Mouse (Mus musculus) heart, embryonic 13.5 days (tissue): Measurements from ENCODE around the gene Kras. TPM values are rescaled to one million over a fixed set of nuclear protein-coding genes. Genes with fewer than 3 reads are reported as not detected.

Experiments
- ATAC-seq: fragments of 200-750 bp; cut with Nextera tagmentation; 2 replicates; pipeline ENCODE4 v1.8.0; 2017; ENCODE audit warnings: moderate TSS enrichment; ENCODE audit not compliant: insufficient number of reproducible peaks, low FRiP score, low TSS enrichment; ENCODE audit errors: extremely low read depth
- H3K27ac ChIP-seq: fragments of 300-500 bp; sonication (generic); replicated peaks from 2 replicates; pipeline ENCODE4 v1.5.1; 2015; ENCODE audit warnings: moderate library complexity, mild to moderate bottlenecking, inconsistent platforms
- H3K27me3 ChIP-seq: fragments of 300-500 bp; sonication (generic); replicated peaks from 2 replicates; pipeline ENCODE4 v1.6.1; 2015; ENCODE audit warnings: mild to moderate bottlenecking, inconsistent platforms
- H3K36me3 ChIP-seq: fragments of 300-500 bp; sonication (generic); 2 replicates; pipeline ENCODE4 v1.6.1; 2015; ENCODE audit warnings: mild to moderate bottlenecking, inconsistent platforms
- H3K4me1 ChIP-seq: fragments of 300-500 bp; sonication (generic); 2 replicates; pipeline ENCODE4 v1.6.1; 2015; ENCODE audit warnings: inconsistent platforms
- H3K4me2 ChIP-seq: fragments of 300-500 bp; sonication (generic); 2 replicates; pipeline ENCODE4 v1.6.1; 2015; ENCODE audit warnings: inconsistent platforms, mild to moderate bottlenecking, moderate library complexity
- H3K4me3 ChIP-seq: fragments of 300-500 bp; sonication (generic); 2 replicates; pipeline ENCODE4 v1.5.1; 2015; ENCODE audit warnings: moderate library complexity, mild to moderate bottlenecking, inconsistent platforms
- H3K9ac ChIP-seq: fragments of 300-500 bp; sonication (generic); 2 replicates; pipeline ENCODE4 v1.6.1; 2015; ENCODE audit warnings: inconsistent platforms, mild to moderate bottlenecking, moderate library complexity
- H3K9me3 ChIP-seq: fragments of 300-500 bp; sonication (generic); 2 replicates; pipeline ENCODE4 v1.6.1; 2016; ENCODE audit warnings: inconsistent platforms
- WGBS: fragments of 180-500 bp; shearing (Covaris S2); methylation state at CpG from one replicate; pipeline ENCODE4 v1.1.7; 2015; ENCODE audit warnings: mixed read lengths; 5-methylcytosine and 5-hydroxymethylcytosine counted together
- polyA plus RNA-seq: library from polyadenylated mRNA; unstranded; fragments of >200 nt; fragmentation: Nextera tagmentation; extraction: Ambion mirVana; gene quantifications from 2 replicates; pipeline ENCODE4 v1.2.1, GENCODE M21; 2015

The Kras gene
- polyA plus RNA-seq, 1 experiment from 2014 or later, result 33.9 TPM

- WGBS, result 0% methylated on average over 36 of the region's 36 CpGs
- peak within 1 kb of the TSS; percentile 86 for H3K4me3 ChIP-seq
- peaks cover 15% of the 10 kb centered on the region for H3K36me3 ChIP-seq
Observed at GRCm38 (mm10) chr6:145210816-145211338, 39.2 kb downstream of the Kras start, which contains the start of the genes Casc1 and Etfrf1. Gene Casc1, minus strand, starts transcription at chr6:145211005. Gene Etfrf1, plus strand, starts transcription at chr6:145211134.

GRCm38 (mm10) chr6:145210056-145210680 is 39.9 kb downstream of the Kras start:
- WGBS, result 33% methylated on average over 8 of the region's 8 CpGs
- peaks cover 21% of the 10 kb centered on the region for H3K4me1 ChIP-seq
- H3K27ac ChIP-seq, result peak overlapping the region; percentile 28; the same call in 1 of the 2 replicates
- no peaks in the 10 kb centered on the region for H3K9me3 ChIP-seq
- H3K27me3 ChIP-seq, result no peaks in the 10 kb centered on the region
- H3K36me3 ChIP-seq, result peaks cover 10% of the 10 kb centered on the region
- peak overlapping the region; percentile 86 for H3K4me2 ChIP-seq
- ATAC-seq, result no peak
- peak overlapping the region; percentile 74 for H3K9ac ChIP-seq
- peak overlapping the region; percentile 86 for H3K4me3 ChIP-seq

More at GRCm38 (mm10) chr6:145210816-145211338, 39.2 kb downstream of the Kras start, which contains the start of the genes Casc1 and Etfrf1:
- peak within 1 kb of the TSS; percentile 86 for H3K4me2 ChIP-seq
- ATAC-seq, result peak; percentile 100
- H3K27ac ChIP-seq, result peak within 1 kb of the TSS; percentile 99
- no peaks in the 10 kb centered on the region for H3K27me3 ChIP-seq
- H3K9me3 ChIP-seq, result no peaks in the 10 kb centered on the region
- H3K4me1 ChIP-seq, result peaks cover 21% of the 10 kb centered on the region
- H3K9ac ChIP-seq, result peak within 1 kb of the TSS; percentile 95

- no peak overlapping the region for H3K9ac ChIP-seq
- H3K36me3 ChIP-seq, result no peaks in the 10 kb centered on the region
- no peak overlapping the region for H3K4me2 ChIP-seq
- ATAC-seq, result no peak
- peaks cover 10% of the 10 kb centered on the region for H3K4me1 ChIP-seq
- H3K4me3 ChIP-seq, result no peak overlapping the region
- WGBS, result 69% methylated on average over 10 of the region's 10 CpGs
- H3K27ac ChIP-seq, result no peak overlapping the region
- no peaks in the 10 kb centered on the region for H3K27me3 ChIP-seq
- H3K9me3 ChIP-seq, result no peaks in the 10 kb centered on the region
Observed at GRCm38 (mm10) chr6:145205142-145205541, 44.9 kb downstream of the Kras start.

- Histone ChIP-seq H3K36me3 (no peaks in the 10 kb centered on the region), H3K4me1 (peaks cover 7% of the 10 kb centered on the region; the same call in 1 of the 2 replicates), H3K9ac (no peak overlapping the region), H3K4me2 (no peak overlapping the region), H3K9me3 (no peaks in the 10 kb centered on the region), H3K4me3 (no peak overlapping the region), H3K27ac (no peak overlapping the region), H3K27me3 (no peaks in the 10 kb centered on the region)
- WGBS, result 87% methylated on average over 6 of the region's 6 CpGs
- ATAC-seq, result no peak
Observed at GRCm38 (mm10) chr6:145204440-145204839, 45.6 kb downstream of the Kras start.

- no peaks in the 10 kb centered on the region for H3K27me3 ChIP-seq
- H3K4me1 ChIP-seq, result peaks cover 7% of the 10 kb centered on the region; the same call in 1 of the 2 replicates
- ATAC-seq, result no peak
- H3K36me3 ChIP-seq, result no peaks in the 10 kb centered on the region
- no peak overlapping the region for H3K27ac ChIP-seq
- no peak overlapping the region for H3K4me3 ChIP-seq
- 79% methylated on average over 13 of the region's 13 CpGs for WGBS
- H3K4me2 ChIP-seq, result no peak overlapping the region
- H3K9ac ChIP-seq, result no peak overlapping the region
- no peaks in the 10 kb centered on the region for H3K9me3 ChIP-seq
Observed at GRCm38 (mm10) chr6:145202432-145203125, 47.5 kb downstream of the Kras start.

- H3K4me1 ChIP-seq, result peaks cover 5% of the 10 kb centered on the region; the same call in 1 of the 2 replicates
- no peak overlapping the region for H3K4me2 ChIP-seq
- no peak overlapping the region for H3K27ac ChIP-seq
- 86% methylated on average over 8 of the region's 8 CpGs for WGBS
- no peak for ATAC-seq
- no peaks in the 10 kb centered on the region for H3K9me3 ChIP-seq
- H3K9ac ChIP-seq, result no peak overlapping the region
- H3K27me3 ChIP-seq, result no peaks in the 10 kb centered on the region
- H3K4me3 ChIP-seq, result no peak overlapping the region
- no peaks in the 10 kb centered on the region for H3K36me3 ChIP-seq
Observed at GRCm38 (mm10) chr6:145197949-145198686, 51.9 kb downstream of the Kras start.

- H3K4me2 ChIP-seq, result no peak overlapping the region
- no peaks in the 10 kb centered on the region for H3K4me1 ChIP-seq
- H3K27ac ChIP-seq, result no peak overlapping the region
- no peaks in the 10 kb centered on the region for H3K9me3 ChIP-seq
- no peaks in the 10 kb centered on the region; the same call in 1 of the 2 replicates for H3K27me3 ChIP-seq
- WGBS, result 66% methylated on average over 11 of the region's 11 CpGs
- H3K36me3 ChIP-seq, result no peaks in the 10 kb centered on the region
- no peak for ATAC-seq
- H3K9ac ChIP-seq, result no peak overlapping the region
- H3K4me3 ChIP-seq, result no peak overlapping the region
Observed at GRCm38 (mm10) chr6:145193446-145193845, 56.6 kb downstream of the Kras start.

- 70% methylated on average over 3 of the region's 3 CpGs for WGBS
- Histone ChIP-seq H3K9me3 (no peaks in the 10 kb centered on the region), H3K27me3 (no peaks in the 10 kb centered on the region; the same call in 1 of the 2 replicates), H3K36me3 (no peaks in the 10 kb centered on the region), H3K4me2 (no peak overlapping the region), H3K9ac (no peak overlapping the region), H3K4me1 (no peaks in the 10 kb centered on the region), H3K27ac (no peak overlapping the region), H3K4me3 (no peak overlapping the region)
- no peak for ATAC-seq
Observed at GRCm38 (mm10) chr6:145193038-145193437, 57.0 kb downstream of the Kras start.

GRCm38 (mm10) chr6:145187093-145188088 is 62.6 kb downstream of the Kras start:
- H3K9ac ChIP-seq, result peak overlapping the region; percentile 44; the same call in 1 of the 2 replicates
- 54% methylated on average over 27 of the region's 27 CpGs for WGBS
- no peak for ATAC-seq
- H3K4me2 ChIP-seq, result peak overlapping the region; percentile 64
- no peak overlapping the region for H3K27ac ChIP-seq
- H3K36me3 ChIP-seq, result no peaks in the 10 kb centered on the region
- no peaks in the 10 kb centered on the region; the same call in 1 of the 2 replicates for H3K27me3 ChIP-seq
- peaks cover under 1% of the 10 kb centered on the region; the same call in 1 of the 2 replicates for H3K4me1 ChIP-seq
- peak overlapping the region; percentile 42 for H3K4me3 ChIP-seq
- no peaks in the 10 kb centered on the region for H3K9me3 ChIP-seq

GRCm38 (mm10) chr6:145186096-145186495 is 63.9 kb downstream of the Kras start:
- no peaks in the 10 kb centered on the region; the same call in 1 of the 2 replicates for H3K27me3 ChIP-seq
- no peaks in the 10 kb centered on the region for H3K36me3 ChIP-seq
- WGBS, result 83% methylated on average over 1 of the region's 1 CpGs
- no peaks in the 10 kb centered on the region for H3K9me3 ChIP-seq
- H3K4me2 ChIP-seq, result no peak overlapping the region
- no peak overlapping the region for H3K27ac ChIP-seq
- peaks cover 10% of the 10 kb centered on the region for H3K4me1 ChIP-seq
- ATAC-seq, result no peak
- H3K4me3 ChIP-seq, result no peak overlapping the region
- H3K9ac ChIP-seq, result no peak overlapping the region
